Mouse (Mus musculus) adrenal gland (tissue): ENCODE measurements around the gene Sowaha.

ENCODE experiments used
- intact Hi-C: fragments of 180-260 bp; cut with DNase I; formaldehyde crosslinking; loops from one replicate; pipeline ENCODE4 v1.15.1; 2025

Sowaha gene

DNA sequence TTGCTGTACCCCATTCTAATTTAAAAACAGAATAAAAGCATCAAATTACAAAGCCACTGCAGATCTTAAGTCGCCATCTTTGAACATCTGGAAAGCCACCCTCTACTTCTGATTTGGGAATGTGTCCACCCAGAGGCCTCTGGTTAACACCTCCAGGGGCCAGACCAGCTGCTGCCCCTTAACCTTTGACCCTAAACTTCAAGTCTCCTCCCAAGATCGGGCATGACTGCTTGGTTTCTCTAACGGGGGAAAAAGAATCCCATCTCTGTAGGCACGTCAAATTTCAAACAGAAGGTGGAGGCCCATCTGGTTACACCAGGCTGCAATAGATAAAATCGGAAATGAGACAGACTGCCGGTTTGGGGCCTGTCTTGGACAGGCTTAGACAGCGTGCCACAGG lies 2.2 kb downstream of the Sowaha start:
- intact Hi-C loops: loop anchor here (10.0 kb wide), 1 partner anchor 257 kb away; no protein-coding TSS in a partner anchor

DNA sequence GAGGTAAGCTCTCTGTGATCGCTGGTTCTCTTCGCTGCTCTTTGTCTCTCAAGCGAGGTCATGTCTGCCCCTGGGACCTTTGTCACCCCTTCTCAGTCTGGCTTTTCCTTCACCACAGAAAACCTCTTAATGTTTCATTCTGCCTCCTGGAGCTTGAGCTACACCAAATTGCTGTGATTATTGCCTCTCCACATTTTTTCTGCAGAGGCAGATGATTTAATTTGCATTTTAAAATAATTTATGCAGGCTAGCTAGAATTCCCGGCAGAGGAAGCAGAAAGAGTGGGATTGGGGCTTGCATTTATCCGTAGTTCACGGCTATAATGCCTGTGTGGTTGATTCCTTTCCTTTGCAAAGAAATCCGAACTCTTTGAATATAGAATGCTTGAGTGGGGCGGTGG lies 4.5 kb downstream of the Sowaha start:
- intact Hi-C loops: loop anchor here (10.0 kb wide), 1 partner anchor 259 kb away; no protein-coding TSS in a partner anchor

DNA sequence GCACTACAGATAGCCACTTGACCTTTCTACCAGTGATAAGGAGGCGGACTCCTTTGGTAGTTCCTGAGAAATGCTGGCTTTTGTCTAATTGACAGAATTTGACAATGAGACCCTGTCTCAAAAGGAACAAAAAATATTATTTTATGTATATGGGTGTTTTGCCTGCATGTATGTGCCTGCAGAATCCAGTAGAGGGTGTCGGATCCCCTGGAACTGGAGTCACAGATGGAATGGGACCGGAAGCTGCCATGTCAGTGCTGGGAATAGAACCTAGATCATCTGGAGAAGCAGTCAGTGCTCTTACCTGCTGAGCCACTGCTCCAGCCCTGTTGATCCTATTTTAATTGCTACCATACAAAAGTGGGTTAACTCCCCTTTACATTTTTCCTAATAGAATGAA lies 7.4 kb downstream of the Sowaha start:
- intact Hi-C loops: loop anchor here (10.0 kb wide), 1 partner anchor 262 kb away; no protein-coding TSS in a partner anchor

DNA sequence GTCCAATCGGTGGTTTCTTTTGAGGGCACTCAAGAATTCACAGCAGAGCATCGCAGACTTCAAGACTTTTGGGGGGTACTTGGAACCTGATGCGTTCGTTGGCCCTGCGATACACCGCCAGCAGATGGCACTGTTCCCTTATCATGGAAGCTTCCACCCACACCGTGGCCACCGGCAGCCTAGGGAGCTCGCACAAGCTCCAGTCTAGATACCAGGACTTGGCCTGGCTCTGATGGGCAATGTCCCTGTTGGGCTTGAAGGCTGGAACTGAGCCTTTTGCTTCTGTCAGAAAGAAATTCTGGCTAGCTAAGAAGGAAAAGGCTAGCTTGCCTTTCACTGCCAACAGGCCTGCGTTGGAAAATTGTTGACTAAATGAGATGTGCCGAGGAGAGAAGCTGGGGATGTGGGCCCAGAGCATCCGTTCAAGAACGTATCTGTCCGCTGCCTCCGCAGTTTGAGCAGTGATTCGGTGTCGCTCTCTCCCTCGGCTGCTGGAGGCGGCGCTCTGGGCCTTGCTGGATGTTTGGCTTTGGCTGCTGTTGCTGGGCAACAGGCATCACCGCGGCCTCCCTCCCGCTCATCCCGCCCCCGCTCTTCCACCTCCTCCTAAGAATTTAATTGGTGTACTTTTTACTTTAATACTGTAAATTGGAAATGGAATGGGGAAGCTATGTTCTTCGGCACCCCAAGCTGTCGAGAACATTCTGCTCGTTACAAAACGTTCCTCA lies 9.9 kb downstream of the Sowaha start, which contains the start of gene Gm9837:
Gm9837 (minus strand) TSS at position 512 of the 728 bp plus-strand sequence.
- intact Hi-C loops: loop anchor here (10.0 kb wide), 2 partner anchors 55 to 265 kb away; no protein-coding TSS in a partner anchor

DNA sequence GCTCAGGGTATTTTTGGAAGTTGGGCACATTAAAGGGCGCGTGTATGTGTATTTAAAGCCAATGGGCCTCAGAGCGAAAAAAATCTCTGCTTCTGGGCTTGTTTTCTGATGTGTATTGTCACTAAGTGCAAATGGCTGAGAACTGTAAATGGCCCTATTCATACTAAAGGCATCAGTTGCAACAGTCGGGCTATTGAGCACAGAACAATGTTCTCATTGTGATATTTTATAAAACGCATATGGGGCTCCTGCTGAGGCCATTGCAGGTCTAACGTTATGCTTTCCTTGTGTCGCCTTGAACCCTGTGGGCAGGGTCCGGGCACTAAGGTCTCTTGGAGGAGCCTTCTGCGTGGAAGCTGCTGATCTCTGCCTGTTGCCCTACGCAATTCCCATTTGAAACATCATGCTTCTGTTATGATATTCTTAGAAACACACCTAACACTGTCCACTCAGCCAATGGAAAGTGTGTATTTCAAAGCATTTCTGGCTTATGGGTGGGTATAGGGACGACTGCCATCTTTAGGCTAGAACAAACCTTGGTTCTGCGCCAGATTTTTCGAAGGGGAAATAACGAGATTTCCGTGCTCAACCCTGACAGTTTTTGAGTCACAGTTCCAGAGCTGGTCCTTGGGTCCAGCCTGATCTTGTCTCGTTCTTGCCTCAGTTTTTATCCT lies 10.6 kb downstream of the Sowaha start:
- intact Hi-C loops: loop anchor here (10.0 kb wide), 1 partner anchor 55 kb away; no protein-coding TSS in a partner anchor

DNA sequence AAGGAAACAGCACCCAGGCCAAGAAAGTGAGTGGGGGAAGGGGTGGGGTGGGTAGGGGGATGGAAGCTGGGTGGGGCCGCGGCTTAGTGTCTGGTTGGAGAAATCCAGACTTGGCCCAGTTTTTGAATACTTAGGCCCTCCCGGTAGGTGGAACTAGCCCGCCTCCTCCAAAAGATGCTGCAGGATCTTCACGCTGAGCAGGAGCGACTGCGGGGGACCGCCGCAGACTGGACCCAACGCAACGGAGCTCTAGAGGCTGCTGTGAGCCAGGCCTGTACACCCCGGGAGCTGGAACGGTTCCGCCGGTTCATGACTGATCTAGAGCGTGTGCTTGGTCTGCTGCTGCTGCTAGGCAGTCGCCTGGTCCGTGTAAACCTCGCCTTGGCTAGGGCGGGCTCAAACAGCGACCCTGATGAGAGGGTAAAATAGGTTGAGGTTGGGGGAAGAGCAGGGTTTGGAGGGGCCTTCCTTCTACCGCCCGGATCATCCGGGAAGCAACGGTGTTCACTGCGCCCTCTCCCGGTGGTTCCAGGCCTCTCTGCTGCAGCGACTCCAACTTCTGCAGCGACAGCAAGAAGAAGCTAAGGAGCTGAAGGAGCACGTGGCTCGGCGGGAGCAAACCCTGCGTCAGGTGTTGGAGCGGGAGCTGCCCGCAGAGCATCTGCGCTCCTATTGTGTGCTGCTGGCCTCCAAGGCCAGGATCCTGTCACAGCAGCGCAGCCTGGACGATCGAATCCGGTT lies 13.7 kb downstream of the Sowaha start:
- intact Hi-C loops: loop anchor here (2.0 to 10.0 kb wide), 2 partner anchors 52 to 162 kb away; no protein-coding TSS in a partner anchor

DNA sequence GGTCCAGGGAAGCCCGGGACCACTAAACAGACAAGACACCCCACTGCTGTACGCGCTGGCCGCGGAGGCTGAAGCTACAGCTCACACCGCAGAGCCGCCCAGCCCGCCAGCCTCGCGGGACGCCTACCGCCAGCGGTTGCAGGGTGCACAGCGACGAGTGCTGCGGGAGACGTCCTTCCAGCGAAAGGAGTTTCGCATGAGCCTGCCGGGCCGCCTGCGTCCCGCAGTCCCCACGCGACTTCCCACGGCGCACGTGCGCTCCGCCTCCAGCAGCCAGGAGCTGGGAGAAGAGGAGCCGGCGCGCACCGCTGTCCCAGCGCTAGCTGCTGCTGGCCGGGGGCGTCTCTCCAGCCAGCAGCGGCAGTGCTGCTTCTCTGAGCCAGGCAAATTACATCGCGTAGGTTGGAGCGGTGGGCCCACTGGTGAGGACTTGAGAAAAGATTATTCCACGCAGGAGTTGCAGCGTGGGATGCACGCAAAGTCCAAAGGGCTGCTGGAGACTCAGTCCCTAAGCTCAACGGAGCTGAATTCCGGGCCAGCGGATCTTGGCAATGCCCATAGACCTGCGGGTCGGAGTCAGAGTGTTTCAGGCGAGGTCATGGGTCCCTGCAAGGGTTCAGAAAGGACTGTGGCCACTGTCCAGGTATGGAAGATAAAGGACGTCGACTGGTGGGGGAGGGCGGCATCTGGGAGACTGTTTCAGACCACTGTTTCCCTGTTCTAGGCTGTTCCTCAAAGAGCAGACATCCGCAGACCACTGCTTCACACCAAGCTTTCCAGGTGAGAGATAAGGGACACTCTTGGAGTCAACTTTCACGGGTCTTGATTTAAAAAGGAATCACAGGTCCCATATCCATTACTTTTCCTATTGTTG lies 16.3 kb downstream of the Sowaha start:
- intact Hi-C loops: loop anchor here (10.0 kb wide), 1 partner anchor 49 kb away; no protein-coding TSS in a partner anchor

DNA sequence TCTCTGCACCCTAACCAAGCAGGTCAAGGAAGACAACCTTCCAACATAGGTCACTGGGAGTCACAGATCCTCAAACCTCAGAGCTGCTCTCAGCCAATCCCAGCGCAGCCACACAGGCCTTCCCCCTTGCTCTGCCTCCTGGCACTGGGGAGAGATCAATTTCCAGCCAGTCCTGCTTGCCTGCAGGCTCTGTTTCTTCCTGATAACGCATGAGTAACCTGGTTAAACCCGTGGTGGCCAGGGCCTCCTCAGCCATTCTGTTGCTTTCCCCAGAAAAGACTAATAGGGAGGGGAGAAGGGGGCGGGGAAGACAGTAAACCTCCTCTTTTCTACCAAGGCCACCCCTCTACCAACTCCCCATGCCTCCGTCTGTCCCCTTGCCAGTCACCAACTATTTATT lies 18.3 kb downstream of the Sowaha start:
- intact Hi-C loops: loop anchor here (10.0 kb wide), 1 partner anchor 47 kb away; no protein-coding TSS in a partner anchor

DNA sequence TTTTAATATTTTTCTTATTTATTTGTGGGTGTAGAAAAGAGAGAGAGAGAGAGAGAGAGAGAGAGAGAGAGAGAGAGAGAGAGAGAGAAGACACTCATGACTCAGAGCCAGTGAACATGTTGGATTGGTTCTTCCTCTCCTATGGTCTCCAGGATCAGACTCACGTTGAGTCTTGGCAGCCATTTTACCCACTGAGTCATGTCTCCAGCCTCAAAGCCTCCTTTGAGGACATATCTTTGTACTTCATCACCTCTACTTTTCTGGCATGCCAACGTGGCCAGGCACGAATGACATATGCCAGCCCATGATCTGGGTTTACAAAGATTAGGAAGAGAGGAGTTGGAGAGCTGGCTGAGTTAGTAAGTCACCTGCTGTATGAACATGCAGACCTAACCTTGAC lies 19.9 kb downstream of the Sowaha start:
- intact Hi-C loops: loop anchor here (10.0 kb wide), 1 partner anchor 45 kb away; no protein-coding TSS in a partner anchor

DNA sequence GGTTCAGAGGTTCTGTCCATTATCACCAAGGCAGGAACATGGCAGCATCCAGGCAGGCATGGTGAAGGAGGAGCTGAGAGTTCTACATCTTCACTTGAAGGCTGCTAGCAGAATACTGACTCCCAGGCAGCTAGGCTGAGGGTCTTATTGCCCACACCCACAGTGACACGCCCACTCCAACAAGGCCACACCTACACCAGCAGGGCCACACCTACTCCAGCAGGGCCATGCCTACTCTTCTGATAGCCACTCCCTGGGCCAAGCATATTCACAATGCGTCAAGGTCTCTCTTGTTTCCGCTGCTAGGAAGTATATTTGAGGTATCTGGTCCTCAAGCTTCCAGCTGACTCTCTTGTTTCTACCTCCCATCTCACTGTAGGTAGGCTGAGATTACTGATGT lies 21.1 kb downstream of the Sowaha start:
- intact Hi-C loops: no loop called here

DNA sequence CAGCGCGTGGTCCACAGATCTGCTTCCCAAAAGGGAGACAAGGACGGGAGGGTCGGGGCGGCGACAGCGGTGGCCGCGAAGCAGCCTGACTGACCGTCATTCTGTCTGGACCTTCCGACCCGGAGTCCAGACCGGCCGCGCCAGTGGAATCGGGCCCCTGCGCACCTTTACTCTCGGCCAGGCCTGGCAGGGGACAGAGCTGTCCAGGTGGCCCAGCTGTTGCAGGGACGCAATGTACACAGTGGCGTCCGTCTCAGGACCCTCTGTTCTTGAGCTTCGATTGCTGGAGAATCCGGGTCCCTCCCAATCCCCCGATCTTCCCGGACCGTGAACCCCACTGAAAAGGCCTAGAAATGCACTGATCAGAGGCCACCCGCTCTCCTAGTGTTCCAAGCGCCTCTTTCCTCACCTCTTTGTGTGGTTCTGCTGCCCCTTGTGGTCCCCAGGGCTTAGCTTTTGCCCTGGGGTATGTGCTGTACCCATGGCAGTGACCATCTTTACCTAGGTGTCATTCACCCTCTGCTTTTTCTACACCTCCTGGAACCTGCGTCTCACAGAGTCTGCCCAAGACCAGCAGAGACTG lies 22.6 kb downstream of the Sowaha start:
- intact Hi-C loops: no loop called here

DNA sequence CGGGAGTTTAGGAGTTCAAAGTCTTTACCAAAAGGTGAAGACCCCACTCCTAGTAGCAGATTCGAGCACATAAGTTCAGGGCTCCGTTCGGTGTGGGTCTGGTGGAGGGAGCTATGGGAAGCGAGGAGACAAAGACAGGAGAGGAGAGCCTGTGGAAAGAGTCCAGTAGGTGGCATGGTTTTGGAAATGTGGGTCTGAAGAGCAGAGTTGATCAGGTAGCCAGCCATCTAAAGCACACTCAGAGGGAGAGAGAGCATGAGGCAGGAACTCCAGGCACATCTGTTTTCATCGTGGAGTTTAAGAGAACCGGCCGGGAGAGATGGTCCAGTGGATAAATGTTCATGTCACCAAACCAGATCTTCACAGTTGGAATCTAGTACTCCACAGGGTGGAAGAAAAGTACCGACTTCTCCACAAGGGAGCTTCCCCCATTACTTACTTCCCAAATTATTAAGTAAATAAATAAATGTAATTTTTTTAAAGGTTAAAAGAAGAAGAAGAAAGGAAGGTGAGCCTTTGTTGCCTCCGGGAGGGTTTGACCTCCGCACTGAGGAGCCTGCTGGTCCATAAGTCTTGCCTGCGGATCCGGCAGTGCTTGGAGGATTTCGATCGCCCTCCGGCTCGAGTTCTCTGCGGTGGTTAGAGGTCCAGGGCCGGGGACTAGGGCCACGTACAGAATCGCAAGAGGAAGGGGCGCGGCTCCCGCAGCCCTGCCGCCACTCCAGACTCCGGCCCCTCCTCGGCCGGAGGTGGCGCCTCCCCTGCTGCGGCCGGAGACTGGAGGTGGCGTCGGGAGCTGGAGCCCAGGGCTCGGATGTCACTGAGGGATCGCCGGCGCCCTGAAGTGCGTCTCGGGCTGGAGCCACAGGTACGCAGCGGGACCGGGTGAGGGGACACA lies 23.4 kb downstream of the Sowaha start, which contains the start of the genes Gm10447 and Shroom1:
Gm10447 (minus strand) TSS at position 637 of the 898 bp plus-strand sequence.
Shroom1 (plus strand) TSS at position 732 of the 898 bp plus-strand sequence.
- intact Hi-C loops: no loop called here

DNA sequence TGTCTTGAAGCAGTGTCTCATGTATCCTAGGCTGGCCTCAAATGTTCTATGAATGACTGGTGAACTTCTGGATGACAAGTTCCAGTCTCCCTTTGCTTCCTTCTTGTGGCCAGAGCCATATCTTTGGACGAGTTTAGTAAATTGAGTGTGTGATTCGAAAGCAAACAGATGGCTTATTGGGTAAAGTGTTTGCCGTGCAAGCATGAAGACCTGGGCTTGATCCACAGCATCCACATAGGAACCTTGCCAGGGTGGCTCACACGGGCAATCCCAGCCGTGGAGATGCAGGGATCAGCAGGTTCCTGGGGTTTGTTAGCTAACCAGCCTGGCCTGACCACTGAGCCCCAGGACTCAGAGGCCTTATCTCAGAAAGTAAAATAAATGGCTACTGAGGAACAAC lies 27.0 kb downstream of the Sowaha start:
- intact Hi-C loops: no loop called here

DNA sequence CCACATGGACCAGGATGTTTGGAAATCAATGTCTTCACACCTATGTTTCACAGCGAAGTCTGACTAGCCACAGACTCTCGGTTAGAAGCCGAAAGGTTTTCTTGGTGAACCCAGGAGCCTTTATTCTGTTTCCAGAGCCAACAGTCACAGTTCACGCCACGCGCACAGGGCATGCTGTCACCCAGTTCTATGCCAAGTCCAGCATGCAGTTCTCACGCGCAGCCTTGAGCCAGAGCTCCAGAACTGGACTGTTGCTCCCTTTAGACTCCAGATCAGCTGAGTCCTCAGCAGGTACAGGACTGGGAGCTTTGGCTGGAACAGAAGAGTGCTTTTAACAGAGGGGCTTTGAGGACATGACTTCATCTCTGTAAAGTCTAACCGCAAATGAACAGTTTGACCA lies 27.7 kb downstream of the Sowaha start:
- intact Hi-C loops: no loop called here

DNA sequence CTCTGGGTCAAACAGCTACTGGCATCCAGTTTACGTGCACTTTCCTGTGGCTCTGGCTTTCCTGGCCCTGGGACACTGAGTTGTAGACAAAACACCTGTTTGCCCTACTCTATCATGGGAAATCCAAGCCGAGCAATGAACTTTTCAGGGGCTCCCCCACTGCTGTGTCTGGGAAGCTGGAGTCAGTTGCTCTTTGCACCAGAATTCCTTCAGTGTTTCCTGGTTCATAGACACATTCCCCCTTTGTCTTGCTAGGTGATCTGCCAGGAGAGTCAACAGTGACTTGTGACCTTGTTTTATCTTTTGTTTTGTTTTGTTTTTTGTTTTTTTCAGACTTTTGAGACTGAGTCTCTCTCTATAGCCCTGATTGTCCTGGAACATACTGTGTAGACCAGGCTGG lies 28.7 kb downstream of the Sowaha start:
- intact Hi-C loops: no loop called here

DNA sequence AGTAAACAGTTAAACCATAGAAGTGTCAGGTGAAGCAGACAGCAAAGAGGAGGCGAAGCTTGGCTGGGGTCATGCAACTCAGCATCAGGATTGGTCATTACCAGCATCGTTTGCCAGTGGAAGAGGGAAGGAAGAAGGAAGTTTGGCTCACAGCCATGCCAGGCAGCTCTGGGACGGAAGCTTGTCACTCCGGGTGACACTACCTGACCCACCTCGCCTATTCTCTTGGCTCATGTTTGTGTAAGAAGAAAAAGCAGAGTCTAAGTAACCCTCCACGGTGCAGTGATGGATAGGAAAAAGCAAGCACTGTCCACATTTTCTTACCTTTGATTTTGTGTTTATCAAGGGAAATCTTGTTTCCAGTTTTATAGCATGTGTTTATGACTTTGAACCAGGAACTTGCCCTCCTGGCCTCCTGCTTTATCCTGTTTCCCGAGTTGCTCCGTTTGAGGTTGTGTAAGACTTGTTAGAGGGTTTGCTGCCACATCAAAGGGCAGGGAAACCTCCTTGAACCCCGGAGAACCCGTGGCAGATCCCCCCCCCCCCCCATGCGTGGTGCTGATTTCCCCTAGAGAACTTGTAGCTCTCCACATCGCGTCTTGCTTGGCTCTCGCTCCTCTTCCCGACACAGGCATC lies 29.9 kb downstream of the Sowaha start:
- intact Hi-C loops: no loop called here

DNA sequence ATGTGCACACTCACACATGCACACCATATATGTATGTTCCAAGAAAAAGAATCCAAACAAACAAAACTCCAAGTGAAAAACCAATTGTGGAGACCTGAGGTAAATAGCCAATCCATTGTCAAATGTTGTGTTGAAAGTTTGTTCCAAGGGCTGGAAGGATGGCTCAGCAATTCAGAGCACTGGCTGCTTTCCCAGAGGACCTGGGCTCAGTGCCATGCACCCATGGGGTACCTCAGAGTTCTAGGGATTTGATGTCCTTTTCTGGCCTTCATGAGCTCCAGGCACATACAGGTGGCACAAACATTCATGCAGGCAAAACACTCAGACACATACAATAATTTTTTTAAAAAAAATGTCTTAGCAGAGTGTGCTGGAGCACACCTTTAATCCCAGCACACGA lies 31.5 kb downstream of the Sowaha start:
- intact Hi-C loops: no loop called here

DNA sequence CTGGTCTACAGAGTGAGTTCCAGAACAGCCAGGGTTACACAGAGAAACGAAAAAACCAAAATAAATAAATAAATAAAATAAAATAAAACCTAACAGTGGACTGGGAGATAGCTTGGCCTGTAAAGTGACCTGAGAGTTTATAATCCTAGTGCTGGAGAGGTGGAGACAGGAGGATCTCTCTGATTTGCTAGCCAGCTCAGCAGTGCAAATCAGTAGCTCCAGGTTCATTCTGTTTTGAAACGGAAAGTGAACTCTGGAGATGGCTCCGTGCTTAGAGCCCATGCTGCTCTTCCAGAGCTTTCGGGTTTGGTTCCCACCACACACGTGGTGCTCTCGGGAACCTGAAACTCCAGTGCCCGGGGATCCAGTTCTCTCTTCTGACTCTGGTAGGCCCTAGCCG lies 32.1 kb downstream of the Sowaha start:
- intact Hi-C loops: no loop called here
